Mouse (Mus musculus): Measurements from ENCODE around the gene Slc47a1.

DNA sequence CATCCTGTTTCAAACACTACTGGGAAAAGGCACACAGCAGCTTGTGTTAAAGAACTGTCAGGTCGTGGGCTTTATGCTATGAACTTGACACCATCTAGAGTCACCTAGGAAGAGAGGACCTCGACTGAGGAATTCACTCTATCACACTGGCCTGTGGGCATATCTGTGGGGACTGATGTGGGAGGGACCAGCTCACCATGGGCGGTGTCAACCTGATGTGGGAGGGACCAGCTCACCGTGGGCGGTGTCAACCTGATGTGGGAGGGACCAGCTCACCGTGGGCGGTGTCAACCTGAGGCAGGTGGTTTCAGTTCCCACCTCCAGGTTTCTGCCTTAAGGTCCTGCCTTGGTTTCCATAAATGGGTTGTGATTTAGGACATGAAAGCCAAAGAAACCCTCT, 70.3 kb downstream of the Slc47a1 start:
- TF ChIP-seq CTCF (IDR thresholded peaks at IDR 0.05; ENCODE audit: low read depth, low read length) (no peak), POLR2A (IDR thresholded peaks at IDR 0.05; ENCODE audit: insufficient read depth, low read length) (no peak), EP300 (IDR thresholded peaks at IDR 0.05; ENCODE audit: insufficient read depth, low read depth, low read length) (no peak)
